Mouse (Mus musculus): ENCODE measurements around the gene Trappc4.

GRCm38 (mm10) chr9:44454132-44454890, 46.9 kb upstream of the Trappc4 start:
- peak; percentile 99 for TF ChIP-seq CTCF (IDR thresholded peaks at IDR 0.05; ENCODE audit: borderline replicate concordance, extremely low read depth, insufficient read depth, insufficient read length)
- TF ChIP-seq POLR2A (IDR thresholded peaks at IDR 0.05; ENCODE audit: borderline replicate concordance, extremely low read depth, insufficient read depth, insufficient read length, poor library complexity, severe bottlenecking) = no peak
